Mouse (Mus musculus) frontal cortex, adult 2 months (tissue): ENCODE measurements around the gene Stom. TPM values are rescaled to one million over a fixed set of nuclear protein-coding genes. Genes with fewer than 3 reads are reported as not detected.
A peak's percentile ranks its signal among the peaks of the same experiment; 100 is the strongest.

Experiments
- DNase-seq, 2 experiments: peaks; one replicate each; pipeline ENCODE4 v3.0.0; 2022; ENCODE audit warnings: low spot score in 1 of 2; ENCODE audit errors: extremely low spot score in 1 of 2
- polyA plus RNA-seq: library from polyadenylated mRNA; depleted of rRNA; stranded (reverse); fragments of >200 nt; gene quantifications from 2 replicates; pipeline ENCODE4 v1.2.3, GENCODE M21; 2012; rRNA removed

Gene Stom
- polyA plus RNA-seq, 1 experiment = 16.9 TPM

- no peak for DNase-seq
Observed at GRCm38 (mm10) chr2:35278371-35279210, 58.2 kb downstream of the Stom start.

- DNase-seq = no peak
Observed at GRCm38 (mm10) chr2:35277686-35278085, 59.1 kb downstream of the Stom start.

GRCm38 (mm10) chr2:35273536-35273935 lies 63.2 kb downstream of the Stom start:
- DNase-seq = no peak

GRCm38 (mm10) chr2:35272881-35273280 lies 63.9 kb downstream of the Stom start:
- DNase-seq = no peak

- peak; percentile 56 to 78 for DNase-seq
Observed at GRCm38 (mm10) chr2:35271817-35272216, 65.0 kb downstream of the Stom start.

- peak; percentile 32 to 69 for DNase-seq
Observed at GRCm38 (mm10) chr2:35270531-35270984, 66.2 kb downstream of the Stom start.

GRCm38 (mm10) chr2:35269716-35270260 lies 67.0 kb downstream of the Stom start:
- DNase-seq = no peak

GRCm38 (mm10) chr2:35269136-35269535 lies 67.6 kb downstream of the Stom start:
- DNase-seq = no peak

- DNase-seq = no peak
Observed at GRCm38 (mm10) chr2:35267876-35268566, 68.8 kb downstream of the Stom start.

- no peak for DNase-seq
Observed at GRCm38 (mm10) chr2:35267156-35267875, 69.5 kb downstream of the Stom start.

- DNase-seq = no peak
Observed at GRCm38 (mm10) chr2:35266251-35266905, 70.4 kb downstream of the Stom start.

GRCm38 (mm10) chr2:35265775-35266174 lies 71.0 kb downstream of the Stom start:
- DNase-seq = no peak

- peak in 1 of 2 experiments; percentile 80 for DNase-seq
Observed at GRCm38 (mm10) chr2:35265296-35265695, 71.5 kb downstream of the Stom start.

- no peak for DNase-seq
Observed at GRCm38 (mm10) chr2:35264095-35264494, 72.7 kb downstream of the Stom start.

Other genes starting within 250 kb of the Stom start
- gene AI182371, start 235.4 kb downstream of the Stom start, polyA plus RNA-seq = 0.69 and 0.74 TPM in 2 replicates
- gene Cntrl, start 227.5 kb downstream of the Stom start, polyA plus RNA-seq = 15.0 and 15.9 TPM in 2 replicates
- gene Rab14, start 135.9 kb downstream of the Stom start, polyA plus RNA-seq = 178 and 186 TPM in 2 replicates
- gene Gsn, start 80.6 kb downstream of the Stom start, polyA plus RNA-seq = 99.2 and 99.6 TPM in 2 replicates
- gene 4930568D16Rik, start 30.8 kb upstream of the Stom start, polyA plus RNA-seq = not detected in 2 replicates
- gene 4930402F06Rik, start 60.2 kb upstream of the Stom start, polyA plus RNA-seq = not detected in 2 replicates
- gene Ggta1, start 126.3 kb upstream of the Stom start, polyA plus RNA-seq = 3.8 TPM in 2 replicates
- gene Dab2ip, start 221.3 kb upstream of the Stom start, polyA plus RNA-seq = 73.9 and 77.2 TPM in 2 replicates